Mouse (Mus musculus) midbrain, embryonic 16.5 days (tissue): ENCODE measurements around the gene Scn4a. TPM values are rescaled to one million over a fixed set of nuclear protein-coding genes. Genes with fewer than 3 reads are reported as not detected.

Experiments used
- ATAC-seq: fragments of 200-750 bp; cut with Nextera tagmentation; 2 replicates; pipeline ENCODE4 v1.8.0; 2017; ENCODE audit warnings: moderate TSS enrichment
- H3K27ac ChIP-seq: fragments of 300-500 bp; sonication (generic); 2 replicates; pipeline ENCODE4 v1.5.1; 2014; ENCODE audit warnings: mild to moderate bottlenecking, low read length, mixed read lengths
- H3K27me3 ChIP-seq: fragments of 300-500 bp; sonication (generic); 2 replicates; pipeline ENCODE4 v1.6.1; 2014; ENCODE audit warnings: low read depth, low read length, mixed read lengths; ENCODE audit not compliant: control insufficient read depth, insufficient read depth
- H3K36me3 ChIP-seq: fragments of 300-500 bp; sonication (generic); 2 replicates; pipeline ENCODE4 v1.6.1; 2014; ENCODE audit warnings: mild to moderate bottlenecking, low read length, moderate library complexity, mixed read lengths; ENCODE audit not compliant: control insufficient read depth, insufficient read depth
- H3K4me1 ChIP-seq: fragments of 300-500 bp; sonication (generic); 2 replicates; pipeline ENCODE4 v1.6.1; 2014; ENCODE audit warnings: mild to moderate bottlenecking, low read length, mixed read lengths; ENCODE audit not compliant: control insufficient read depth, insufficient read depth
- H3K4me2 ChIP-seq: fragments of 300-500 bp; sonication (generic); 2 replicates; pipeline ENCODE4 v1.6.1; 2014; ENCODE audit warnings: mild to moderate bottlenecking, low read length, mixed read lengths
- H3K4me3 ChIP-seq: fragments of 300-500 bp; sonication (generic); 2 replicates; pipeline ENCODE4 v1.5.1; 2014; ENCODE audit warnings: low read depth, mild to moderate bottlenecking, low read length, moderate library complexity, mixed read lengths
- H3K9ac ChIP-seq: fragments of 300-500 bp; sonication (generic); 2 replicates; pipeline ENCODE4 v1.6.1; 2014; ENCODE audit warnings: low read depth, low read length, mixed read lengths
- H3K9me3 ChIP-seq: fragments of 300-500 bp; sonication (generic); replicated peaks from 2 replicates; pipeline ENCODE4 v1.6.1; 2014; ENCODE audit warnings: mild to moderate bottlenecking, low read length, mixed read lengths; ENCODE audit not compliant: control insufficient read depth, poor library complexity, severe bottlenecking
- WGBS: fragments of 180-500 bp; shearing (Covaris S2); extraction: QIAGEN DNeasy Blood & Tissue Kit; methylation state at CpG from one replicate; pipeline ENCODE4 v1.1.7; 2014; 5-methylcytosine and 5-hydroxymethylcytosine counted together
- polyA plus RNA-seq: library from polyadenylated mRNA; unstranded; fragments of >200 nt; fragmentation: Nextera tagmentation; extraction: Ambion mirVana; gene quantifications from 2 replicates; pipeline ENCODE4 v1.2.1, GENCODE M21; 2015

Gene Scn4a
- polyA plus RNA-seq, 1 experiment from 2014 or later, result not detected

DNA sequence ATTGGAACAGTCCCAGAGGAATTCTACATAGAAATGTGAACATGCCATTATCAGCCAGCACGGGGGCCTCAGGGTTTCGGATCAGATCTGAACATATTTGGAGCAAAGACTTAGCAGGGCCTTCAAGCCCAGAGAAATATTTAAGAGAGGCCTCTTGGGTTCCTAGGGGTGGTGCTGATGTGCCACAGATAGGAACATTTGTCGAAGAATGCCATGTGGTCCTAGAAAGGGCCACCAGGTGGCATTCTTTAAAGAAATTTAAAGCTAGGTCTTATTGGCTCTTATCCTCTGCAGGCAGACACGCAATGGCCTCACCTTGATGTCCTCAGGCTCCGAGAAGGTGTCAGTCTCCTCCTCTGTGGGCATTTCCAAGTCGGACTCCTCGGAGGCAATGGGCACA, 23.4 kb downstream of the Scn4a start:
- no peak for ATAC-seq

DNA sequence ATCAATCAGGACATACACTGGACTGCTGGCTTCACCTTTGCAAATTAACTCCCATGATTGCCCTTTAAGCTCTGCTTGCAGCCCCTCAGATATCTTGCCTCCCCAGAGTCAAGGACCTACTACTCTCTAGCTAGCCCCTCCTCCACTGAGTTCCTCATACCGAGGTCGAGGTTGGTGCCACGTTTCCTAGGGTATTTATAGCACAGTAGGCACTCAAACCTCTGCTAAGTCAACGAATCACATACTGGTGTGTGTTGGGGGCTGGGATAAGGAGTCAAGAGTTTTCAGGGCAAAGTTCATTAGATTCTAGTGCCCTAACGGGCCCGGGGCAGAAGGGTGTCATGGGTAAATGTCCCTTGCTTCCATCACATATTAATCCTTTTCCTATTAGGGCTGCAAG, 24.0 kb downstream of the Scn4a start:
- Histone ChIP-seq H3K27me3 (no peaks in the 10 kb centered on the region), H3K4me1 (peaks cover 3% of the 10 kb centered on the region; the same call in 1 of the 2 replicates), H3K9ac (no peak overlapping the region), H3K4me2 (no peak overlapping the region), H3K36me3 (no peaks in the 10 kb centered on the region), H3K4me3 (no peak overlapping the region), H3K9me3 (no peaks in the 10 kb centered on the region), H3K27ac (no peak overlapping the region)
- no peak for ATAC-seq
- 84% methylated on average over 6 of the region's 6 CpGs for WGBS

More for the DNA sequence above, 23.4 kb downstream of the Scn4a start:
- no peaks in the 10 kb centered on the region for H3K9me3 ChIP-seq
- H3K4me1 ChIP-seq, result peaks cover 3% of the 10 kb centered on the region; the same call in 1 of the 2 replicates
- no peaks in the 10 kb centered on the region for H3K27me3 ChIP-seq
- H3K27ac ChIP-seq, result no peak overlapping the region
- 79% methylated on average over 7 of the region's 7 CpGs for WGBS
- H3K4me3 ChIP-seq, result no peak overlapping the region
- no peak overlapping the region for H3K4me2 ChIP-seq
- H3K9ac ChIP-seq, result no peak overlapping the region
- no peaks in the 10 kb centered on the region for H3K36me3 ChIP-seq

DNA sequence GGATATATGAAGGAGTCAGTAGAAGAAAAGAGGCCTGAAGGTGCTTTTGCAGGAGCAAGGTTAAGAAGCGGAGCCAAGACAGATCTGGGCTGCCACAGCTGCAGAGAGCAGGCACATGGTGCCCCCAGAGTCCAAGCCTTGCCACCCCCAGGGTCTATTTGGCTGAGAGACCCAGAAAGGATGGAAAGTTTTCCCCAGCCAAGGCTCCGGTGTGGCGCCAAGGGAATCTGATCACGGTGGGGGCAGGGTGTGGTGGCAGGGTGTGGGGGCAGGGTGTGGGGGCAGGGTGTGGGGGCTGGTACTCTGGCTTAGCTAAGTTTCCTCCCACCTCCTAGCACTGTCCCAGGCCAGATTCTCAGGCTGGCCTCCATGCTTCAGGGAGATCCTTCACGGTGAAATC, 24.6 kb downstream of the Scn4a start:
- no peak overlapping the region for H3K4me3 ChIP-seq
- H3K4me1 ChIP-seq, result peaks cover 3% of the 10 kb centered on the region; the same call in 1 of the 2 replicates
- no peak overlapping the region for H3K9ac ChIP-seq
- no peak overlapping the region for H3K27ac ChIP-seq
- H3K9me3 ChIP-seq, result no peaks in the 10 kb centered on the region
- no peak overlapping the region for H3K4me2 ChIP-seq
- WGBS, result 64% methylated on average over 5 of the region's 5 CpGs
- H3K27me3 ChIP-seq, result no peaks in the 10 kb centered on the region
- no peak for ATAC-seq
- H3K36me3 ChIP-seq, result no peaks in the 10 kb centered on the region

DNA sequence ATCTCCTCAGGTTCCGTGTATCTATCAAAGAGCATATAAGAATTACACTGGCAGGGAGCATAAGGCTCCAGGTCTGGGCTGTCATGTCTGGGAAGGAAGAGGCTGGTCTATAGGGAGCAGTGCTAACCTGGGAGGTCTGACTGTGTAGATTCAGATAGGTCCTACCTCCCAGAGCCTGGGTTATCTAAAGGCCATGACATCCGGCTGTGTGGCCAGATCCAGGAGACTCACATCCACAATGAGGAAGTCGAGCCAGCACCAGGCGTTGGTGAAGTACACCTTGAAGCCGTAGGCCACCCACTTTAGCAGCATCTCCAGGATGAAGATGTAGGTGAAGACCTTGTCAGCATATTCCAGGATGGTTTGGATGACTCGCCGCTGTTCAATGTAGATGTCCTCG, 26.6 kb downstream of the Scn4a start:
- Histone ChIP-seq H3K27me3 (no peaks in the 10 kb centered on the region), H3K4me3 (no peak overlapping the region), H3K27ac (no peak overlapping the region), H3K9me3 (no peaks in the 10 kb centered on the region), H3K9ac (no peak overlapping the region), H3K36me3 (no peaks in the 10 kb centered on the region), H3K4me2 (no peak overlapping the region), H3K4me1 (no peaks in the 10 kb centered on the region)
- WGBS, result 90% methylated on average over 8 of the region's 8 CpGs
- no peak for ATAC-seq

DNA sequence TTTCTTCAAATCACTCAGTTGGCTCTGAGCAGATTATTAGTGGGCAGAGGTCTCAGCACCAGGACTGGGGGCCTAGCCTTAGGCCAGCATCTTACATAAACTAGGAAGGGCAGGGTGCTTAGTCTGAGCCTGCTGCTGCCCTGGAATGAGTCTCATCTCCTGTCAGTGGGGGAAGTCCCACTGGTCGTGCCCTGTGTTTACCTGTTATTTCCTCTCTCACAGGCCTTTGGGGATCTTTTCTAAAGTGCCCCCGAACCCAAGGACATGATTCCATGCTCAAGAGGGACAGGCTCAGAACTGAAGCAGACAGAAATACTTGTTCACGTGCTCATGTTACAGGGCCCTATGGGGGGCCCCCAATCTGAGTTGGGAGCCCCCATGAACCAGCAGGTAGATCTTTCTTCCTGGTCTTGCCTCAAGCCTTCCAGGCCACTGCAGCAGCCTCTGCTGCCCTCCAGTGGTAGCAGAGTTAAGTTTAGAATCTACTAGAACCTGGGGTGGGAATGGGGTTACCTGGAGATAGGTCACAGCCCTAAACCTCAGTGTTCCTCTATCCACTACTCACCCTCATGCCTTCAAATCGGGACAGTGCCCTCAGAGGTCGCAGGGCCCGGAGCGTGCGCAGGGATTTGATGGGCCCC, 27.4 kb downstream of the Scn4a start:
- Histone ChIP-seq H3K9ac (no peak overlapping the region), H3K27me3 (no peaks in the 10 kb centered on the region), H3K36me3 (no peaks in the 10 kb centered on the region), H3K4me3 (no peak overlapping the region), H3K4me1 (no peaks in the 10 kb centered on the region), H3K9me3 (no peaks in the 10 kb centered on the region), H3K4me2 (no peak overlapping the region), H3K27ac (no peak overlapping the region)
- WGBS, result 70% methylated on average over 8 of the region's 8 CpGs
- no peak for ATAC-seq

DNA sequence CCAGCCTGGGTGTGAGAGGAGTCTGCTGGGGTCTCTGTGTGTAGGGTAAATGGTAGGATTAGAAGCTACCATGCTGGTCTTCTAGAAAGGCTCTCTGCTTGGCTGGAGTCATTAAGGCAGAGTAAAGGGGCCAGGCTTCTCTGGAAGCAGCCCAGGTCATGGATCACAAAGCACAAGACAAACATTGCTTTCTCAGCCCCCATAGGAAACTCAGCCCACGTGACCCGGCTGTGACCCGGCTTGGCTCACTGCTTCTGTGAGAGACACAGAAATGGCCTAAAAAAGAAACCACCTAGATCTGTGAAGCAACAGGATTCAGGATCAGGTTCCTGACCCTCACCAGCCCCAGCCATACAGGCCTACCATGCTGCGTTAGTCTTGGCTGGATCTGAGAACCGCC, 28.2 kb downstream of the Scn4a start:
- no peaks in the 10 kb centered on the region for H3K36me3 ChIP-seq
- H3K27ac ChIP-seq, result no peak overlapping the region
- H3K4me3 ChIP-seq, result no peak overlapping the region
- no peak for ATAC-seq
- no peaks in the 10 kb centered on the region for H3K4me1 ChIP-seq
- H3K4me2 ChIP-seq, result no peak overlapping the region
- no peaks in the 10 kb centered on the region for H3K9me3 ChIP-seq
- 46% methylated on average over 5 of the region's 5 CpGs for WGBS
- no peak overlapping the region for H3K9ac ChIP-seq
- no peaks in the 10 kb centered on the region for H3K27me3 ChIP-seq

DNA sequence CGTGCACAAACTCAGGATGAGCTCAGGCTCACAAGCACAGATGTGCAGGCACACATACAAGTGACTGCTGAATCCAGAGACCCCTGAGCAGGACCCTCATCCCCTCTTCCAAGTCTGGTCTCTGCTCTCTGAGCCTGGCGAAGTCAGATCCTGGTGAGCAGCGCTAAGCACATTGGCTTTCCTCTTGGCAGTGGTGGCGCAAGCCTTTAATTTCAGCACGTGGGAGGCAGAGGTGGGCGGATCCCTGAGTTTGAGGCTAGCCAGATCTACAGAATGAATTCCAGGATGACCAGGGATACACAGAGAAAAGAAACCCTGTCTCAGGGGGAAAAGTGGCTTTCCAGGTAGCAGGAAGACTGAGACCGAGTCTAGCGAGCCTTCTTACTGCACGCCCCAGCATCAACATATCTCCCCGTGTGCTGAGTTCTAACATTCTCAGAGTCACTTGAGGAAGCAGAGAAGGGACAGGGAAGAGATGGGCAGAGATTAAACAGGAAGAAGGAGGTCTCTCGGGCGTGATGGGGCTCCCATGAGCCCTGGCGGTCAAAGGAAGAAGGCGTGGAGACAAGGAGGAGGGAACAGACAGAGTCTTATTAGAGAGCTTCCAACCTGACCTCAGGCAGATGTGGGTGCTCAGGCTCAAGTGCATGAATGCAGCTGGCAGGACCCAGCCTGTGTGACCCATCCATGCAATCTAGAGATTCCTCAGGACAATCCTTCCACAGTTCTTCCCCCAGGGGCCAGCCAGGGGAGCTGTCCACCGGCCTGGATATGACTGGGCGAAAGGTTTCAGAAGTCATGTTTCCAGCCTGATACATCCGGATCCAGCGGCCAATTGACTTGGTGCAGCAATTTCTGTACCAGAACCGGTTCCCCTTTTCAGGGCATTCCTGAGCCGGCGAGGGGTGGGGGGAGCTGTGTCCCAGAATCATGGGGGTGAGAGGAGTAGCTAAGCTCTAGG, 34.4 kb downstream of the Scn4a start:
- WGBS, result 74% methylated on average over 21 of the region's 21 CpGs
- H3K27ac ChIP-seq, result no peak overlapping the region
- no peaks in the 10 kb centered on the region for H3K36me3 ChIP-seq
- no peak overlapping the region for H3K4me2 ChIP-seq
- no peak overlapping the region for H3K4me3 ChIP-seq
- ATAC-seq, result no peak
- no peaks in the 10 kb centered on the region for H3K27me3 ChIP-seq
- no peak overlapping the region for H3K9ac ChIP-seq
- no peaks in the 10 kb centered on the region for H3K4me1 ChIP-seq
- H3K9me3 ChIP-seq, result no peaks in the 10 kb centered on the region

DNA sequence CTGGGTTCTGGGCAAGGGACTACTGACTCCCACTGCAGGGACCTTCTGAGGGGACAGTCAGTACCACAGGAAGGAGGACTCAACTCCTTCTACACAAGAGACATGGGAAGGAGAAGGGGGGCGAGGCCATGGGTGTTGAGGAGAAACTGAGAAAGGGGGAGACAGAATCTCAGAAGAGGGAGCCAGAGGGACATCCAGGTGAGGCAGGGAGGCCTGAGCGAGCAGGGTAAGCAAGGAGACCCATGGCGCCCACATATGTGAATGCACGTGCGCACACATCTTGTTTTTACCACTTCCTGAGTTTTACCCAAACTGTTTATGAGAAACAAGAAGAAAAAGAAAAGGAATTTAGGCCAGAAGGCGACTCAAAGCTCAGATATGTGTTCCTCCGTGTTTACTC, 35.3 kb downstream of the Scn4a start:
- H3K27ac ChIP-seq, result no peak overlapping the region
- WGBS, result 84% methylated on average over 7 of the region's 7 CpGs
- no peaks in the 10 kb centered on the region for H3K9me3 ChIP-seq
- H3K4me1 ChIP-seq, result no peaks in the 10 kb centered on the region
- no peaks in the 10 kb centered on the region for H3K27me3 ChIP-seq
- no peaks in the 10 kb centered on the region for H3K36me3 ChIP-seq
- no peak overlapping the region for H3K4me3 ChIP-seq
- H3K4me2 ChIP-seq, result no peak overlapping the region
- no peak overlapping the region for H3K9ac ChIP-seq
- no peak for ATAC-seq

DNA sequence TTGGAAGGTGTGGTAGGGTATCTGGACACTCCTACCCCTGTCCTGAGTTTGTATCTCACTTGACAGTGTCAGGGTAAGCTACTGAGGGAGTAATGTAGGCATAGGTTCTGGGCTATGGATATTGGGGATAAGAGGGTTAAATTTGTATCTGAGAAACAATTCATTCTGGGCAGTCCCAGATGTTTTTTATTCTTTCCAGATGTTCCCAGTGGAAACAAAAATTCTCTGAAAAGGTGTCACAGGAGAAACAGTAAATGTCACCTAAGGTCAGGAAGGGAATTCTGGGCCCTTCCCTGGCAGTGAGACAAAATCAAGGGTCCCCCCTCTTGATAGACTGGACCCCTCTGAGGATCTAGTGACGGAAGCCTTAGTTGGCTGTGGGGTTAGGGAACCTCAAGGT, 36.7 kb downstream of the Scn4a start:
- Histone ChIP-seq H3K4me1 (no peaks in the 10 kb centered on the region), H3K4me2 (no peak overlapping the region), H3K4me3 (no peak overlapping the region), H3K27ac (no peak overlapping the region), H3K27me3 (no peaks in the 10 kb centered on the region), H3K9me3 (no peaks in the 10 kb centered on the region), H3K9ac (no peak overlapping the region), H3K36me3 (no peaks in the 10 kb centered on the region)
- 81% methylated on average over 1 of the region's 1 CpGs for WGBS
- ATAC-seq, result no peak
